Mouse (Mus musculus) liver, postnatal 0 days (tissue): Measurements from ENCODE around the gene Mcm10.

Experiments
- CTCF ChIP-seq: sonication (generic); IDR thresholded peaks from 2 replicates; pipeline ENCODE4 v1.5.1; 2016; ENCODE audit warnings: antibody characterized with exemption, low read depth
- EP300 ChIP-seq: IDR thresholded peaks from 2 replicates; pipeline ENCODE4 v1.6.1; 2016; ENCODE audit warnings: antibody characterized with exemption, low read depth, mild to moderate bottlenecking

DNA sequence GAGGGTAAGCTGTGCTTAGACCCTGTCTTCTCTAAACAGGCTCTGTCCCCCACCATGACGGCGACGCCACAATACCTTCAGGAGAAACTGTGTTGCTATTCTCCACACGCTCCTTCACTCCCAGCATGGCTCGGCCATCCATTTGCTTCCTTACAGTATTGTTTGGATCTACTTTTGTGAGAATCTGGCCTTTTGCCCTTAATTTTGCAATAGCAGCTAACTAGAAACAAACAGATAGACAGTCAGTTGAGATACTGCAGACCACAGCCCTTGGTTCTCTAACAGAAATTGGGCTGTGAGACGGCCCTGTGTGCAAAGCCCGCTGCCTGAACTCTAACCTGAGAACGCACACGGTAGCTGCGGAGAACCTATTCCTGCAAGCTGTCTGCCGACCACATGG lies 16.9 kb downstream of the Mcm10 start:
- no peak for TF ChIP-seq CTCF
- no peak for TF ChIP-seq EP300
